Mouse (Mus musculus) heart, adult 2 months (tissue): ENCODE results near the gene 2410137M14Rik.

Source experiments
- CTCF ChIP-seq: fragments of 200-600 bp; IDR thresholded peaks from 2 replicates; pipeline ENCODE4 v1.8.1; 2022; ENCODE audit warnings: antibody characterized with exemption, mild to moderate bottlenecking, moderate library complexity
- POLR2A ChIP-seq: fragments of 200-500 bp; IDR thresholded peaks from 2 replicates; pipeline ENCODE4 v1.6.1; 2011; ENCODE audit warnings: mild to moderate bottlenecking, low read depth, low read length, control low read depth; ENCODE audit not compliant: insufficient read depth

DNA sequence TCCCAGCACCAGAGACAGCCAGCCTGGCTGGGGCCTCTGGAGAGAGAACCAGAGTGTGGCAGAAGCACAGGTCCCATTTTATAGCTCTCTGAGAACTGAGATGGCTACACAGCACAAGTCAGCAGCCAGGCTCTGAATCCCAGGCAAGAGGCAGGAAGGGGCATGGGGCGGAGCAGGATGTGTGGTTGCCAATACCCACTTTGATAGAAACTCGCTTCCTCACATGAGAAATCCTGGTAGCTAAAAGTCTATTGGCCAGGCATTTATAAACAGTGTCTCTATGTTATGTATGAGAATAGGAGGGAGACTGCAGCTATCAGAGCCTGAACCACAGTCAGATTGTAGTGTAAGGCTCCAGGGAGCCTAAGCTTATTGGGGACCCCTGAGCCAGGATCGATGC is 8.2 kb downstream of the 2410137M14Rik start:
- TF ChIP-seq CTCF, result no peak
- no peak for TF ChIP-seq POLR2A
